Mouse (Mus musculus): ENCODE results near the gene Stk16. TPM values are rescaled to one million over a fixed set of nuclear protein-coding genes. Genes with fewer than 3 reads are reported as not detected.
"Not testable (repeated sequence)": the region's sequence is repeated elsewhere in the genome, so short reads cannot be mapped to it uniquely, and the experiment has no call there.

The Stk16 gene
- total RNA-seq, 1 experiment from 2014 or later, result 60.2 TPM

DNA sequence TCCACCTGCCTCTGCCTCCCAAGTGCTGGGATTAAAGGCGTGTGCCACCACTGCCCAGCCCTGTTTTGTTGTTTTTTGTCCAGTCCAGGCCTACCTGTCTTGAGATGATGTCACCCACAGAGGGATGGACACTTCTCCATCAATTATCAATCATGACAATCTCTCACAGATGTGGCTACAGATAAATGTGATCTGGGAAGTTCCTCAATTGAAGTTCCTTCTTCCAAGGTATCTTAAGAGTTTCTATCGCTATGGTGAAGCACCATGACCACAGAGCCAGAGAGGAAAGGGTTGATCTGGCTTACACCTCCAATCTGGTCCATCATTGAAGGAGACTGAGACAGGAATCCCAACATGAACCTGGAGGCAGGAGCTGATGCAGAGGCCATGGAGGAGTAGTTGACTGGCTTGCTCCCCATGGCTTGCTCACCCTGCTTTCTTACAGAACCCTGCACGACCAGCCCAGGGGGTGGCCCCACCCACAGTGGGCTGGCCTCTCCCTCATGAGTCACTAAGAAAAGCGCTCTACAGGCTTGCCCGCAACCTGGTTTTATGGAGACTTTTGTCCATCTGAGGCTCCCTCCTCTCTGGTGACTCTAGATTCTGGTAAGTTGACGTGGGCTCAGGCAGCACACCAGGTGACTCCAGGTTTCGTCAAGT lies 19.8 kb downstream of the Stk16 start:
- ATAC-seq (ENCODE audit: extremely low read depth, insufficient number of reproducible peaks, low FRiP score, poor library complexity, severe bottlenecking), result no peak

DNA sequence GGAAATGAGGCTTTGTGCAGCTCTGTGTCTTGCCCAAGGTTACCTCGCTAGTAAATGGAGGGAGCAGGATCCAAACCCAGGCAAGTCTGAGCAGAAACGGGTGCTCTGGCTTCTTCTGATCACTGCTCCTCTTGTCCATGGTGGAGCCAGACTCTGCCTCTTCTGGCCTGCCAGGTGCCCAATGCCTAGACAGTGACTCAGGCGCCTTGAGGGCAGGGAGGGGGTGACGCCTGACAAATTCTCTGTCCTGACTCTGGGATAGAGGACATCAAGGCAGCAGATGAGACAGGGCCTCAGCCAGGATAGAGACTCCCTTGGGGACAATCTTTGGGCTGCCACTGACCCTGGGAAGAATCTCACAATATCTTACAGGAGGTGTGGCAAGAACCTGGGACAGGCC lies 20.6 kb downstream of the Stk16 start:
- ATAC-seq (ENCODE audit: extremely low read depth, insufficient number of reproducible peaks, low FRiP score, poor library complexity, severe bottlenecking), result no peak

DNA sequence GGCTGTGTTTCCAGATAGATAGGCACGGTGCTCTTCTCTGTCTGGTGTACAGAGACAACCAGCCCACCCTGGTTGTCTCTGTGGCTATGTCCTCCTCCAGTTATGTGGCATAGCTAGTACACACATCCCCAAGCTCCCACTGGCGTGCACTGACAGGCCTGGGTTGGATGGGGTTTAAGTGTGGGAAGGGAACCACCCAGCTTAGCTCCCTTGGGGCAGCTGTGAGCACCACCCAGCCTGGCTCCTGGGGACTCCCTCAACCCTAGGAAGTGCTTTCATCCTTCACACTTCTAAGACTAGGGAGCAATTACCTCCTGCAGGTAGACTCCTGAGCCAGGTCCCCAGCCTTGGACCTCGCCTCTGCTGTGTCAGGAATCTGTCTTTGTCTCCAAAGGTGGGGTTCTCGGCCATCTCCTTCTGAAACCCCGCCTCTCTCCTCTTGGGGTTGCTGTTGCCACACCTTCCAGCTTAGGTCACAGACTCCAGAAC lies 21.1 kb downstream of the Stk16 start, which contains the start of gene A630095N17Rik:
A630095N17Rik (minus strand) TSS at position 439 of the 489 bp plus-strand sequence.
- ATAC-seq (ENCODE audit: extremely low read depth, insufficient number of reproducible peaks, low FRiP score, poor library complexity, severe bottlenecking), result no peak

GRCm38 (mm10) chr1:75232489-75232888 lies 21.9 kb downstream of the Stk16 start:
- ATAC-seq (ENCODE audit: extremely low read depth, insufficient number of reproducible peaks, low FRiP score, poor library complexity, severe bottlenecking), result not testable (repeated sequence)

DNA sequence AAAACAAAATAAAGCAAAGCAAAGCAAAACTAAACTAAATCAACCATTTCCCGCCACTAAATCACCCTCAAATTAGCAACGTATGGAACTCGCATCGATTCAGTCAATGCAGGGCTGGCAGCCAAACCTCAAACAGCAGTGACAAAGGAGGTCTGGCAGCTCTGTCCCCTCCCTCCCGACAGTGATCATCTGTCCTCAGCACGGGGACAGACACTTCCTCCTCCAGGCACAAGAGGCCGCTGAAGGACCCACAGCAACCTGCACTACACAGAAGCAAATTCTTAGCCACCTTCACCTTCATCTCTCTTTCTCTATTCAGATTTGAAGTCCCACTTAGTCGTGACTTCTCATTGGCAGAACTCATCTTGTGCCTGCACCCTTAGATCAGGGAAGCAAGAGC lies 24.0 kb downstream of the Stk16 start:
- ATAC-seq (ENCODE audit: extremely low read depth, insufficient number of reproducible peaks, low FRiP score, poor library complexity, severe bottlenecking), result peak; percentile 75

GRCm38 (mm10) chr1:75236117-75237050 lies 25.7 kb downstream of the Stk16 start, which contains the start of gene Dnajb2:
Gene Dnajb2 (plus strand): TSS chr1:75236406.
- peak; percentile 69 for ATAC-seq (ENCODE audit: extremely low read depth, insufficient number of reproducible peaks, low FRiP score, poor library complexity, severe bottlenecking)

DNA sequence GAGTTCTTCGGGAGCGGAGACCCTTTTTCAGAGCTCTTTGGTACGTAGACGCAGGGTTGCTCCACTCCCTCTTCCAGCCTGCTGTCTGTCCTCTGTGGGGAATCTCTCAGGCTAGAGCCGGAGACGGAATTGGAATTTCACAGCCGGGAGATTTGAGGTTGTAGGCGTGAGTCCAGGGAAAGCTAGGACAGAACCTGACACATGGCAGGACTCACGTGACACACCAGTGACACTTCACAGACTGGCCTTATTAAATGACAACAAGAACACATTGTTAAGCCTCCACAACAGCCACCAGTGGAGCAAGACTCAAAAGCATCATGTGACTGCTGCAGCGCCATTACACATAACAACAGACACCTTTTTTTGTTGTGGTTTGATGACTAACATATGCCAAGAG lies 29.0 kb downstream of the Stk16 start:
- ATAC-seq (ENCODE audit: extremely low read depth, insufficient number of reproducible peaks, low FRiP score, poor library complexity, severe bottlenecking), result no peak

GRCm38 (mm10) chr1:75243411-75243810 lies 32.8 kb downstream of the Stk16 start:
- ATAC-seq (ENCODE audit: extremely low read depth, insufficient number of reproducible peaks, low FRiP score, poor library complexity, severe bottlenecking), result no peak

GRCm38 (mm10) chr1:75244175-75244826 lies 33.7 kb downstream of the Stk16 start:
- no peak for ATAC-seq (ENCODE audit: extremely low read depth, insufficient number of reproducible peaks, low FRiP score, poor library complexity, severe bottlenecking)

DNA sequence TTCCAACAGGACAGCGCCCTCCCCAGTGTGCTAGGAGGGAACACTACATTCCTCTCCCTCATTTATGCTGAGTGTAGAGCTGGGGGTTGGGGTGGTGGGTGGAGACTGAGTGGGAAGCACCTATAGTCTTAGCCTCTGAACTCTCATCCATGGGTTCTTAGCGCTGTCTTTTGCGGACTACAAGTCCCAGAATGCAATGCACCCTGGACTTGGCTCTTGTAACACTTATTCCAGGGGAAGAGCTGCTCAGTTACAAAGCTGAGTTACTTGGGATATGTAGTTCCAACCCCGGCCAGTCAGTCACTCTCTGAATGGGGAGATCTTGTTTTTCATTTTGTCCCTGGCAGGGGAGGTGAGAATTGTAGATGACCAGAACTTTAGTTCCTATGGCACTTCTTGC lies 34.2 kb downstream of the Stk16 start:
- peak; percentile 37; the same call in 1 of the 2 replicates for ATAC-seq (ENCODE audit: extremely low read depth, insufficient number of reproducible peaks, low FRiP score, poor library complexity, severe bottlenecking)

- ATAC-seq (ENCODE audit: extremely low read depth, insufficient number of reproducible peaks, low FRiP score, poor library complexity, severe bottlenecking), result no peak
Measured at GRCm38 (mm10) chr1:75247071-75247930, 36.7 kb downstream of the Stk16 start.

- ATAC-seq (ENCODE audit: extremely low read depth, insufficient number of reproducible peaks, low FRiP score, poor library complexity, severe bottlenecking), result no peak
Measured at GRCm38 (mm10) chr1:75248041-75248772, 37.6 kb downstream of the Stk16 start.

DNA sequence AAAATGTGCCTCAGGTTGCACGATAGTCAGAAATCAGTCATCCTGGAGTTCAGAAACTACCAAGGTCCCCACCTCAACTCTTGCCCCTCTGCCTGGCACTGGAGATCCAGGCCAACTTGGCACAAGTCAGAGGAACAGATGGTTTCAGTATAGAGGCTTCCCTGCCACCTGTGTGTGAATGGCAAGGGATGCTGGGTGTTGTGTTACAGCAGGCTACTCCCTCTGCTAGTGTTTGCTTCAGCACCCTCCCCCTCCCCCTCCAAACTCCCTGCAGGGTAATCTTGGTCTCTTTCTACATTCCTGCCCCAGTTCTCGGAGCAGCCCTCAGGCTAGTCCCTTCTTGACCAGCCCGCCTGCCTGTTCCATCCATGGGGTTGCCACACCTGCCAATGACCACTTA lies 39.9 kb downstream of the Stk16 start:
- ATAC-seq (ENCODE audit: extremely low read depth, insufficient number of reproducible peaks, low FRiP score, poor library complexity, severe bottlenecking), result no peak

- ATAC-seq (ENCODE audit: extremely low read depth, insufficient number of reproducible peaks, low FRiP score, poor library complexity, severe bottlenecking), result peak; percentile 77
Measured at GRCm38 (mm10) chr1:75251112-75251970, 40.7 kb downstream of the Stk16 start.

DNA sequence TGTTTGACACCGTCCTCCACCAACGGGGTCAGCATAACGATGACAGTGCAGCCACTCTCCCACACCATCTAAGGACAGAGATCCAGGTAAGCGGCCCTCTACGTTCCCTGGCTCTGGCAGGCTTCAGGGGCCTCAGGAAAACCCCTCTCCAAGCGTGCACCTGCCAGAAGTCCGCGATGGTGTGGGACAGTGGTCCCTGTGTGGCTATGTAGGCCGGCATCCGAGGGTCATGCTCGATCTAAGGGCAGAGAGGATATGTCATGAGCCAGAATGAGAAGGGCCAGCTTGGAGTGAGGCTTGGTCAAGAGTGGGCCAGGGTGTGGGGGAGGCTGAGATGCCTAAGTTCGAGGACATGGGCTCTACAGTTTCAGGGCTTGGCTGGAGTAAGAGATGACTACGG lies 41.7 kb downstream of the Stk16 start:
- no peak for ATAC-seq (ENCODE audit: extremely low read depth, insufficient number of reproducible peaks, low FRiP score, poor library complexity, severe bottlenecking)

- ATAC-seq (ENCODE audit: extremely low read depth, insufficient number of reproducible peaks, low FRiP score, poor library complexity, severe bottlenecking), result no peak
Measured at GRCm38 (mm10) chr1:75253029-75253428, 42.4 kb downstream of the Stk16 start.
